Mouse (Mus musculus) cerebellum, adult 2 months (tissue): ENCODE measurements at regions not wholly inside any gene's neighbourhood (a gene's known extent, or its start where the extent isn't known, plus 50 kb on each side); places are given as distances from the start of the nearest gene placed in this dataset.

Source experiments
- CTCF ChIP-seq: fragments of 200-500 bp; IDR thresholded peaks from 2 replicates; pipeline ENCODE4 v1.5.1; 2011; ENCODE audit warnings: low read depth, mild to moderate bottlenecking, control low read depth, low read length, moderate library complexity, borderline replicate concordance; ENCODE audit not compliant: insufficient read depth
- POLR2A ChIP-seq: fragments of 200-500 bp; IDR thresholded peaks from 2 replicates; pipeline ENCODE4 v1.6.1; 2011; ENCODE audit warnings: low read length, control low read depth, borderline replicate concordance; ENCODE audit not compliant: insufficient read depth

GRCm38 (mm10) chr10:21702134-21702533, 109.2 kb downstream of the 1700020N01Rik start:
- TF ChIP-seq CTCF (no peak), POLR2A (no peak)
